Mouse (Mus musculus) embryonic facial prominence, embryonic 15.5 days (tissue): Measurements from ENCODE around the gene 3110082I17Rik. TPM values are rescaled to one million over a fixed set of nuclear protein-coding genes. Genes with fewer than 3 reads are reported as not detected.
A peak's percentile ranks its signal among the peaks of the same experiment; 100 is the strongest.
"Not testable (repeated sequence)": the region's sequence is repeated elsewhere in the genome, so short reads cannot be mapped to it uniquely, and the experiment has no call there.

ENCODE experiments used
- ATAC-seq: fragments of 200-750 bp; cut with Nextera tagmentation; 2 replicates; pipeline ENCODE4 v1.8.0; 2017; ENCODE audit warnings: low read depth, moderate TSS enrichment; ENCODE audit not compliant: insufficient number of reproducible peaks, low FRiP score, low TSS enrichment
- H3K27ac ChIP-seq: fragments of 300-500 bp; sonication (generic); replicated peaks from 2 replicates; pipeline ENCODE4 v1.5.1; 2015; ENCODE audit warnings: mild to moderate bottlenecking, inconsistent platforms
- H3K27me3 ChIP-seq: fragments of 300-500 bp; sonication (generic); 2 replicates; pipeline ENCODE4 v1.6.1; 2015; ENCODE audit warnings: inconsistent platforms
- H3K36me3 ChIP-seq: fragments of 300-500 bp; sonication (generic); 2 replicates; pipeline ENCODE4 v1.6.1; 2015; ENCODE audit warnings: mild to moderate bottlenecking, inconsistent platforms
- H3K4me1 ChIP-seq: fragments of 300-500 bp; sonication (generic); 2 replicates; pipeline ENCODE4 v1.6.1; 2015; ENCODE audit warnings: inconsistent platforms
- H3K4me2 ChIP-seq: fragments of 300-500 bp; sonication (generic); replicated peaks from 2 replicates; pipeline ENCODE4 v1.6.1; 2015; ENCODE audit warnings: mild to moderate bottlenecking, inconsistent platforms
- H3K4me3 ChIP-seq: fragments of 300-500 bp; sonication (generic); replicated peaks from 2 replicates; pipeline ENCODE4 v1.5.1; 2015; ENCODE audit warnings: mild to moderate bottlenecking, inconsistent platforms
- H3K9ac ChIP-seq: fragments of 300-500 bp; sonication (generic); 2 replicates; pipeline ENCODE4 v1.6.1; 2015; ENCODE audit warnings: inconsistent platforms
- H3K9me3 ChIP-seq: fragments of 300-500 bp; sonication (generic); replicated peaks from 2 replicates; pipeline ENCODE4 v1.6.1; 2016; ENCODE audit warnings: inconsistent platforms
- WGBS: fragments of 180-500 bp; shearing (Covaris S2); methylation state at CpG from one replicate; pipeline ENCODE4 v1.1.7; 2015; 5-methylcytosine and 5-hydroxymethylcytosine counted together
- polyA plus RNA-seq: library from polyadenylated mRNA; unstranded; fragments of >200 nt; fragmentation: Nextera tagmentation; extraction: Ambion mirVana; gene quantifications from 2 replicates; pipeline ENCODE4 v1.2.1, GENCODE M21; 2015

The 3110082I17Rik gene
- polyA plus RNA-seq, 1 experiment from 2014 or later = 35.8 TPM

GRCm38 (mm10) chr5:139393197-139393588 lies 67.1 kb downstream of the 3110082I17Rik start:
- Histone ChIP-seq H3K4me3 (no peak overlapping the region), H3K9me3 (no peaks in the 10 kb centered on the region), H3K4me2 (no peak overlapping the region), H3K9ac (no peak overlapping the region), H3K27ac (no peak overlapping the region), H3K27me3 (no peaks in the 10 kb centered on the region), H3K4me1 (peaks cover 34% of the 10 kb centered on the region), H3K36me3 (no peaks in the 10 kb centered on the region; the same call in 1 of the 2 replicates)
- no peak for ATAC-seq
- WGBS = 87% methylated on average over 16 of the region's 16 CpGs

DNA sequence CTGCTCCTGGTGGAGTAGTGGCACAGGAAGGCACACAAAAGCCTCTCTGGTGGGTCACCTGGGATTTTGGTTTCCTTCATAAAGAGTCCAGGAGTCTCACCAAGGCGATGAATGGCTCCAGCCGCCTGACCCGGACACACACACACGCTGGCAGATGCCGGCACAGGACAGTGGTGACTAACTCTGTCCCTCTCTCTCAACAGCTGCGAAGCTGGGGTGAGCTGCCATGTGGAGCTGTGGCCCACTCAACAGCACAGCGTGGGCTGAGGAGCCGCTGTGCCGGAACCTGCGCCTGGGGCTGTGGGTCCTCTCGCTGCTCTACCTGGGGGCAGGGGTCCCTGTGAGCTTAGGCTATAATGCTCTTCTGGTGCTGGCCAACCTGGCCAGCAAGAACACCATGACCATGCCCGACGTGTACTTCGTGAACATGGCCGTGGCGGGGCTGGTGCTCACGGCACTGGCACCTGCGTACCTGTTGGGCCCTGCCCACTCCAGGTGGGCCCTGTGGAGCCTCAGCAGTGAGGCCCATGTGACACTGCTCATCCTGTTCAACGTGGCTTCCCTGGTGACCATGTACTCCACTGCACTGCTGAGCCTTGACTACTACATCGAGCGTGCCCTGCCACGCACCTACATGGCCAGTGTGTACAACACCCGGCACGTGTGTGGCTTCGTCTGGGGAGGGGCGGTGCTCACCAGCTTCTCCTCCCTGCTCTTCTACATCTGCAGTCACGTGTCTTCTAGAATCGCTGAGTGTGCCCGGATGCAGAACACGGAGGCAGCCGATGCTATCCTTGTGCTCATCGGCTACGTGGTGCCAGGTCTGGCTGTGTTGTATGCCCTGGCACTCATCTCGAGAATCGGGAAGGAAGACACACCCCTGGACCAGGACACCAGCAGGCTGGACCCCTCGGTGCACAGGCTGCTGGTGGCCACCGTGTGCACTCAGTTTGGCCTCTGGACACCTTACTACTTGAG lies 67.8 kb downstream of the 3110082I17Rik start:
- Histone ChIP-seq H3K4me1 (peaks cover 38% of the 10 kb centered on the region), H3K9ac (no peak overlapping the region), H3K4me3 (no peak overlapping the region), H3K27me3 (no peaks in the 10 kb centered on the region), H3K4me2 (no peak overlapping the region), H3K36me3 (no peaks in the 10 kb centered on the region; the same call in 1 of the 2 replicates), H3K27ac (no peak overlapping the region), H3K9me3 (no peaks in the 10 kb centered on the region)
- 91% methylated on average over 37 of the region's 37 CpGs for WGBS
- no peak for ATAC-seq

DNA sequence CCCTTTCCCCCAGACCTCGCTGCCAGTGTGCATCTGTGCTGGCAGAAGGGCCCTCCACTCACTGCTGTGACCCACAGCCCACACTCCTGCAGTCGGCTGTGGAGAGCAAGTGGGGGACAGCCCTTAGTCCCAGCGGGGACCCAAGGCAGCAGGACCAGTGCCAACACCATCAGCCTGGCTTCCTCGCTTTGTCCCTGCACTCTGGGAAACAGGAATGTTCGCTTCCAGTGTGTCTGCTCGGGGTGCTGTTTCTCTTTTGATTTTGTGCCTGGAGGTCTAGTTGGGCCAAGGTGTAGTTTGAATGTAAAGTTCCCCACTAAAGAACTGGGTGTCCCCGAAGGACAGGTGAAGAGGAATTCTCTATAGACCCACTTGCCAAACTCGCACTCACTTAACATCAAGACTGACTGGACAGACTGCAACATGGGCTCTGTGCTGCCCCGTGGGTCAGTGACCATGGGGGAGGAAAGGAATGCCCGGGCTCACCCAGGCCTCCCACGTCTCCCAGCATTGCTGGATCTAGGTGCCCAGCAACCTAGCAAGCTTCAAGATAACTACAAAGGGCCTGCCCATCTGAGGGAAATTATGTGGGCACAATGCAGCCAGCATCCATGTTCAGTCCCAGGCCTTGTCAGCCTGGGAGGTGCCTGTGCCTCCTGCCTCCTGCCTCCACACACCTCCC lies 68.9 kb downstream of the 3110082I17Rik start:
- Histone ChIP-seq H3K9ac (no peak overlapping the region), H3K4me3 (no peak overlapping the region), H3K27me3 (no peaks in the 10 kb centered on the region), H3K4me1 (peaks cover 40% of the 10 kb centered on the region), H3K36me3 (no peaks in the 10 kb centered on the region; the same call in 1 of the 2 replicates), H3K9me3 (no peaks in the 10 kb centered on the region), H3K4me2 (no peak overlapping the region), H3K27ac (no peak overlapping the region)
- WGBS = 73% methylated on average over 11 of the region's 11 CpGs
- no peak for ATAC-seq

DNA sequence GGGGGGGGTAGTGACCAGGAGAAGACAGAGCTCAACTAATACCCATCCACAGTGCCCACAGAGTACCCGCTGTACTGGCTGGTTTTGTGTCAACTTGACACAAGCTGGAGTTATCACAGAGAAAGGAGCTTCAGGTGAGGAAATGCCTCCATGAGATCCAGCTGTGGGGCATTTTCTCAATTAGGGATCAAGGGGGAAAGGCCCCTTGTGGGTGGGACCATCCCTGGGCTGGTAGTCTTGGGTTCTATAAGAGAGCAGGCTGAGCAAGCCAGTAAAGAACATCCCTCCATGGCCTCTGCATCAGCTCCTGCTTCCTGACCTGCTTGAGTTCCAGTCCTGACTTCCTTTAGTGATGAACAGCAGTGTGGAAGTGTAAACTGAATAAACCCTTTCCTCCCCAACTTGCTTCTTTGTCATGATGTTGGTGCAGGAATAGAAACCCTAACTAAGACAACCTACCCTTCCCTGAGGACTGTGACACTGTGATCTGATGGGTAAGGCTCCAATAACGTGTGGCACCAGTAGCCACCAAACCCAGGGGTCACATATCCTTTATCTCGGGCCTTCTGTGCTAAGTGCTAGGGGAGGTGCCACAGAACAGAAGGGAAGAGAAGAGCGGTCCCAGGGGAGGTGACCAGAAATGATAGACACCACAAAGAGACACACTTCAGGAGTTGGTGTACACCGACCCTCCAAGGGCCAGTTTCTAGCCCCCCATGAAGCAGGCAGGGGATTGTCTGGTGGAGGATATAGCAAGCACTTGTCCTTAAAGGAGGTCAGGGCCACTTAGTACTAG lies 69.8 kb downstream of the 3110082I17Rik start:
- not testable (repeated sequence) for H3K4me2 ChIP-seq, H3K27me3 ChIP-seq, H3K4me3 ChIP-seq, H3K9ac ChIP-seq, ATAC-seq, H3K27ac ChIP-seq, H3K9me3 ChIP-seq, H3K36me3 ChIP-seq
- WGBS = 76% methylated on average over 5 of the region's 5 CpGs
- H3K4me1 ChIP-seq = peaks cover 40% of the 10 kb centered on the region

- Histone ChIP-seq H3K27ac (peak overlapping the region; percentile 83), H3K27me3 (no peaks in the 10 kb centered on the region), H3K9ac (no peak overlapping the region), H3K4me2 (no peak overlapping the region), H3K4me3 (no peak overlapping the region), H3K9me3 (no peaks in the 10 kb centered on the region), H3K36me3 (no peaks in the 10 kb centered on the region; the same call in 1 of the 2 replicates), H3K4me1 (peaks cover 42% of the 10 kb centered on the region)
- 8% methylated on average over 6 of the region's 6 CpGs for WGBS
- peak; percentile 59 for ATAC-seq
These were observed 70.7 kb downstream of the 3110082I17Rik start for GRCm38 (mm10) chr5:139389676-139390061.

DNA sequence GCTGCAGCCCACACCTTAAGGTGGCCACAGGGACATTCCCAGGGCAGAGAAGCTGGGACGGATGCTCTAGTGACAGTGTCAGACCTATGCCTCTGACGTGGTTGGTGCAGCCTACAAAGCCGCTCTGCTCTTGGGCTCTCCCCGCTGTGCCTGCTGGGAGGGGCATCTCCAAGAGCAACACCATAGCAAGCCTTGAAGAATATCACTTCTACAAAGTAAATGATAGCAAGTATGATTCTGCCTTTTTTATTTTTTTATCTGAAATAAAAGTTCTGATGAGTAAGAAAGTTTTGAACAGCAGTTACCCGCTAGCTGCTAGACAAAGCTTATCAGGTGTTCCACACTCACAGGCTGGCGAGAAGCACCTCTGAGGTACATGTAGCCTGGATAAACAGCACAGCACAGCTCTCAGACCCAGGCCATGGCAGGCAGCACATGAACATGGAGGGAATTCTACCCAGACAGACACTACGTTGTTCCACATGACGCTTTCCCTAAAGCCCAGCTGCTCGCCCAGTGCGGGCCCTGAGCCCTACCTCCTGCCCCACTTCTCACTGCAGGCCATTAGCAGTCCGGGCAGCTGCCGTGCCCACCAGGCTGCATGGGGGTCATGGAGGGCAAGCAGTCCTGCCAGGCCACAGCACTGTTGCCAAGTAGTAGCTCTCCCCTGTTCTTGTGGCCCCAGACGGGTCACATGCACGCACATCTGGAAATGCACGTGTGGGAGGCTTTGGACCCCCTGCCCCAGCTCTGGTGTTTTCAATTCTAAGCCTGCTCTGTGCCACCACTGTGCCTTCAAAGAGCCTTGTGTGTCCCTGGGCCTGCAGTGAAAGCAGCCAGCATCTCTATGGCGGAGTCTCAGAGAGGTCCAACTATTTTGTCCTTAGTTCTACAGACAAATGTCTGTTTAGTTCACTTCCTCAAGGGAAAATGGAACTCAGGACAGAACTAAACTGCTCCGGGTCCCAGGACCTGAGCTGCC lies 71.3 kb downstream of the 3110082I17Rik start:
- no peak overlapping the region for H3K4me2 ChIP-seq
- no peaks in the 10 kb centered on the region for H3K27me3 ChIP-seq
- no peak overlapping the region for H3K4me3 ChIP-seq
- no peak for ATAC-seq
- H3K27ac ChIP-seq = peak overlapping the region; percentile 83
- H3K9me3 ChIP-seq = no peaks in the 10 kb centered on the region
- H3K9ac ChIP-seq = no peak overlapping the region
- no peaks in the 10 kb centered on the region; the same call in 1 of the 2 replicates for H3K36me3 ChIP-seq
- peaks cover 45% of the 10 kb centered on the region for H3K4me1 ChIP-seq
- 63% methylated on average over 17 of the region's 17 CpGs for WGBS

DNA sequence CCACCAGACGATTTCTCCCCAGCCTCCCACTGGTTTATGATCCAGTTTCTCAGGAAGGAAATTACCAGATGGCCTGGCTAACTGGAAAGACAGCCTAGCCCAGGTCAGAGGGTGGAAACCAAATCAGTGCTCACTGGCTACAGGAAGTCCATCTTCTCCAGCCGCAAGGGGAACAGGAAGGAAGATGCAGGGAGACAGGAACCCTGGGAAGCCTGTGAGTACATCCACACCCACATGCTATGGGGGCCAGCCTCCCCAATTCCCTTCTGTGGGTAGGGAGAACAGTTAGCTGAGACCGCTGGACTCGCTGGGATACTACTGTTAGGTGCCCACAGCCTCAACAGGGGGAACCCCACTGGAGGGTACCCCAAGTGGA lies 72.1 kb downstream of the 3110082I17Rik start:
- H3K9ac ChIP-seq = no peak overlapping the region
- no peak overlapping the region for H3K4me3 ChIP-seq
- no peaks in the 10 kb centered on the region for H3K27me3 ChIP-seq
- WGBS = 73% methylated on average over 4 of the region's 4 CpGs
- no peaks in the 10 kb centered on the region for H3K36me3 ChIP-seq
- H3K27ac ChIP-seq = peak overlapping the region; percentile 83
- ATAC-seq = no peak
- peaks cover 45% of the 10 kb centered on the region for H3K4me1 ChIP-seq
- H3K4me2 ChIP-seq = no peak overlapping the region
- H3K9me3 ChIP-seq = no peaks in the 10 kb centered on the region

- Histone ChIP-seq H3K9me3 (no peaks in the 10 kb centered on the region), H3K27ac (peak overlapping the region; percentile 83; the same call in 1 of the 2 replicates), H3K9ac (no peak overlapping the region), H3K4me2 (no peak overlapping the region), H3K4me3 (no peak overlapping the region), H3K4me1 (peaks cover 49% of the 10 kb centered on the region), H3K27me3 (no peaks in the 10 kb centered on the region), H3K36me3 (no peaks in the 10 kb centered on the region)
- 77% methylated on average over 10 of the region's 10 CpGs for WGBS
- ATAC-seq = no peak
These were observed 72.8 kb downstream of the 3110082I17Rik start for GRCm38 (mm10) chr5:139387329-139388194.

- Histone ChIP-seq H3K4me1 (peaks cover 52% of the 10 kb centered on the region), H3K27me3 (no peaks in the 10 kb centered on the region), H3K36me3 (no peaks in the 10 kb centered on the region), H3K27ac (no peak overlapping the region), H3K4me2 (no peak overlapping the region), H3K4me3 (no peak overlapping the region), H3K9me3 (no peaks in the 10 kb centered on the region), H3K9ac (no peak overlapping the region)
- WGBS = 88% methylated on average over 5 of the region's 5 CpGs
- ATAC-seq = no peak
These were observed 74.3 kb downstream of the 3110082I17Rik start for GRCm38 (mm10) chr5:139386047-139386446.
